Mouse (Mus musculus) inflammation-experienced regulatory T-cells, adult 16 weeks (primary cell): ENCODE results near the gene Gfi1. TPM values are rescaled to one million over a fixed set of nuclear protein-coding genes. Genes with fewer than 3 reads are reported as not detected.

Experiments
- polyA plus RNA-seq: library from polyadenylated mRNA; unstranded; fragments of 100-300 nt; shearing (Covaris generic); gene quantifications from one replicate; pipeline ENCODE4 v1.2.1, GENCODE M21; 2017

Gene Gfi1
- polyA plus RNA-seq: 2.3 TPM

GRCm38 (mm10) chr5:107725435-107726261 is at the start of gene Gfi1:
Gene Gfi1 (minus strand): TSS chr5:107726036.

Other genes with a start within 250 kb of the Gfi1 start
- gene Gm42669, start 218.4 kb downstream of the Gfi1 start, polyA plus RNA-seq: 0.76 TPM
- gene 1700028K03Rik, start 191.3 kb downstream of the Gfi1 start, polyA plus RNA-seq: 0.32 TPM
- gene Rpap2, start 128.7 kb downstream of the Gfi1 start, polyA plus RNA-seq: 38.3 TPM
- gene Glmn, start 128.1 kb downstream of the Gfi1 start, polyA plus RNA-seq: 24.0 TPM
- not detected for gene Ube2d2b, start 104.1 kb upstream of the Gfi1 start, polyA plus RNA-seq
- gene Evi5, start 149.1 kb upstream of the Gfi1 start, polyA plus RNA-seq: 0.59 TPM
- 26.2 TPM for gene Rpl5, start 174.5 kb upstream of the Gfi1 start, polyA plus RNA-seq